Mouse (Mus musculus) heart, postnatal 0 days (tissue): Measurements from ENCODE around the gene Gm42906. TPM values are rescaled to one million over a fixed set of nuclear protein-coding genes. Genes with fewer than 3 reads are reported as not detected.

Experiments used
- ATAC-seq: fragments of 200-750 bp; cut with Nextera tagmentation; 2 replicates; pipeline ENCODE4 v1.8.0; 2017; ENCODE audit warnings: low read depth, moderate number of reproducible peaks, moderate library complexity; ENCODE audit not compliant: insufficient read depth
- DNase-seq: peaks from one replicate; pipeline ENCODE4 v3.0.0-alpha.2; 2016; ENCODE audit warnings: low spot score
- H3K27ac ChIP-seq: fragments of 300-500 bp; sonication (generic); 2 replicates; pipeline ENCODE4 v1.5.1; 2014; ENCODE audit warnings: low read depth, mild to moderate bottlenecking
- H3K27me3 ChIP-seq: fragments of 300-500 bp; sonication (generic); 2 replicates; pipeline ENCODE4 v1.6.1; 2014; ENCODE audit warnings: low read length, mixed read lengths; ENCODE audit not compliant: control insufficient read depth, insufficient read depth
- H3K36me3 ChIP-seq: fragments of 300-500 bp; sonication (generic); replicated peaks from 2 replicates; pipeline ENCODE4 v1.6.1; 2014; ENCODE audit warnings: low read length, mixed read lengths; ENCODE audit not compliant: control insufficient read depth, insufficient read depth
- H3K4me1 ChIP-seq: fragments of 300-500 bp; sonication (generic); 2 replicates; pipeline ENCODE4 v1.6.1; 2014; ENCODE audit warnings: antibody characterized with exemption; ENCODE audit not compliant: control insufficient read depth, insufficient read depth
- H3K4me2 ChIP-seq: fragments of 300-500 bp; sonication (generic); 2 replicates; pipeline ENCODE4 v1.6.1; 2014; ENCODE audit warnings: low read depth, mild to moderate bottlenecking, low read length, moderate library complexity
- H3K4me3 ChIP-seq: fragments of 300-500 bp; sonication (generic); 2 replicates; pipeline ENCODE4 v1.5.1; 2014; ENCODE audit warnings: low read depth, low read length
- H3K9ac ChIP-seq: fragments of 300-500 bp; sonication (generic); replicated peaks from 2 replicates; pipeline ENCODE4 v1.6.1; 2014; ENCODE audit warnings: low read depth, low read length, mixed read lengths
- H3K9me3 ChIP-seq: fragments of 300-500 bp; sonication (generic); replicated peaks from 2 replicates; pipeline ENCODE4 v1.6.1; 2016; ENCODE audit warnings: low read length; ENCODE audit not compliant: control insufficient read depth
- CTCF ChIP-seq: IDR thresholded peaks from 2 replicates; pipeline ENCODE4 v1.5.1; 2016; ENCODE audit warnings: antibody characterized with exemption, control low read depth, low read depth
- EP300 ChIP-seq: IDR thresholded peaks from 2 replicates; pipeline ENCODE4 v1.6.1; 2016; ENCODE audit warnings: antibody characterized with exemption, low read depth
- WGBS: fragments of 180-500 bp; shearing (Covaris S2); extraction: QIAGEN DNeasy Blood & Tissue Kit; methylation state at CpG from one replicate; pipeline ENCODE4 v1.1.7; 2014; 5-methylcytosine and 5-hydroxymethylcytosine counted together
- polyA plus RNA-seq: library from polyadenylated mRNA; unstranded; fragments of >200 nt; fragmentation: Nextera tagmentation; extraction: Ambion mirVana; gene quantifications from 2 replicates; pipeline ENCODE4 v1.2.1, GENCODE M21; 2015
- total RNA-seq: library from RNA; depleted of rRNA; stranded (reverse); fragments of >200 nt; gene quantifications from 2 replicates; pipeline ENCODE4 v1.2.3, GENCODE M21; 2014; ENCODE audit warnings: low replicate concordance

Gm42906 gene
- total and polyA plus RNA-seq, 2 experiments from 2014 or later, result not detected

DNA sequence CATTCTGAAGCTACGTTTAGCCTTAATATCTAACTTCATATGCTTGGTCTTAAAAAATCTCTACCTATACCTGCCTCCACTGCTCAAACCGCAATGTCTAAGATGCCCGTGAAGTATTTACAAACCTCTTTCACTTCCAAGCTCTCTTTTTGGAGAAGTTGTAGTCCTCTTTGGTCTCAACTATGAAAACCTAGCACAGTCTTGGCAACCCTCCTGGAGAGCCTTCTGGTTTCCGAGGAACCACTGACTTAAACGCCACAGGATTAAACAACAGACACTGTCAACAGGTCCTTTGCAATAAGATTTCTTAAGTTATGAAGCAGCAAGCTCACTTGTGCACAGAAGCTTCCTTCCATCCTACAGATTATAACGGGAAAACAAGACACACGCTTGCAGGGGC lies 196.1 kb downstream of the Gm42906 start:
- no peaks in the 10 kb centered on the region for H3K9me3 ChIP-seq
- H3K36me3 ChIP-seq, result no peaks in the 10 kb centered on the region
- DNase-seq (no peak), ATAC-seq (no peak)
- no peak overlapping the region for H3K4me2 ChIP-seq
- no peak for TF ChIP-seq CTCF
- TF ChIP-seq EP300, result no peak
- H3K9ac ChIP-seq, result no peak overlapping the region
- peaks cover 5% of the 10 kb centered on the region; the same call in 1 of the 2 replicates for H3K27me3 ChIP-seq
- H3K4me1 ChIP-seq, result 0 out of 2 replicates have a peak, but pooled peaks cover 11% of the 10 kb centered on the region
- 84% methylated on average over 7 of the region's 7 CpGs for WGBS
- no peak overlapping the region for H3K27ac ChIP-seq
- no peak overlapping the region for H3K4me3 ChIP-seq

GRCm38 (mm10) chr5:151231411-151231810 lies 196.6 kb downstream of the Gm42906 start:
- ATAC-seq (no peak), DNase-seq (no peak)
- WGBS, result 77% methylated on average over 4 of the region's 4 CpGs
- H3K9me3 ChIP-seq, result no peaks in the 10 kb centered on the region
- H3K4me2 ChIP-seq, result no peak overlapping the region
- H3K9ac ChIP-seq, result no peak overlapping the region
- no peaks in the 10 kb centered on the region for H3K36me3 ChIP-seq
- H3K27me3 ChIP-seq, result peaks cover 5% of the 10 kb centered on the region; the same call in 1 of the 2 replicates
- H3K4me3 ChIP-seq, result no peak overlapping the region
- H3K4me1 ChIP-seq, result 0 out of 2 replicates have a peak, but pooled peaks cover 11% of the 10 kb centered on the region
- TF ChIP-seq EP300, result no peak
- no peak for TF ChIP-seq CTCF
- no peak overlapping the region for H3K27ac ChIP-seq

DNA sequence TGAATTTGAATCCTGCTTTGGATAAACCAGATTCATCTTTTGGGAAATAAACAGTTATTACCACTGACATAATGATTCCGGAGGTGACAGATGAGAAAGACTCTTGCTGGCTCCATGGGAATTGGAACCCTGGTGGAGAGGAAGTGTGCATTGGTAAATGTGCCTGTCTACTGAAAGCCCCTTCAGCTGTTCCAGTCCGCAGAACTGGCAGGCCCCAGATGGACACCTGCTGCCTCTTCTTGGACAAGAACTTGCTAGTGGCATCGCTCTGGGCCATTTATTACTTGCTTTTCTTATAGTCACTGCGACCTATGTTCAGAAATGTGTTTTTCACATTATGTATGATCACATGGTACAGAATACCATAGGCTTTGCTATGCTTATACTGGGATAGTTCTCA lies 197.5 kb downstream of the Gm42906 start:
- Histone ChIP-seq H3K9ac (no peak overlapping the region), H3K27ac (no peak overlapping the region), H3K4me3 (no peak overlapping the region), H3K36me3 (no peaks in the 10 kb centered on the region), H3K27me3 (peaks cover 5% of the 10 kb centered on the region; the same call in 1 of the 2 replicates), H3K4me1 (0 out of 2 replicates have a peak, but pooled peaks cover 11% of the 10 kb centered on the region), H3K4me2 (no peak overlapping the region), H3K9me3 (no peaks in the 10 kb centered on the region)
- WGBS, result 87% methylated on average over 4 of the region's 4 CpGs
- ATAC-seq, result no peak
- no peak for DNase-seq
- TF ChIP-seq EP300 (no peak), CTCF (no peak)

- ATAC-seq, result no peak
- no peaks in the 10 kb centered on the region for H3K9me3 ChIP-seq
Measured at GRCm38 (mm10) chr5:151228367-151229005, 199.5 kb downstream of the Gm42906 start.

GRCm38 (mm10) chr5:151223696-151224366 lies 204.1 kb downstream of the Gm42906 start:
- H3K4me1 ChIP-seq, result no peaks in the 10 kb centered on the region
- DNase-seq, result no peak
- H3K9me3 ChIP-seq, result no peaks in the 10 kb centered on the region
- WGBS, result 58% methylated on average over 4 of the region's 4 CpGs
- no peak overlapping the region for H3K4me2 ChIP-seq
- no peak for ATAC-seq
- H3K36me3 ChIP-seq, result no peaks in the 10 kb centered on the region
- H3K9ac ChIP-seq, result no peak overlapping the region
- H3K27me3 ChIP-seq, result no peaks in the 10 kb centered on the region
- no peak overlapping the region for H3K4me3 ChIP-seq
- no peak for TF ChIP-seq EP300
- no peak for TF ChIP-seq CTCF
- H3K27ac ChIP-seq, result no peak overlapping the region

More at GRCm38 (mm10) chr5:151228367-151229005, 199.5 kb downstream of the Gm42906 start:
- Histone ChIP-seq H3K4me1 (0 out of 2 replicates have a peak, but pooled peaks cover 7% of the 10 kb centered on the region), H3K27me3 (peaks cover 5% of the 10 kb centered on the region; the same call in 1 of the 2 replicates), H3K36me3 (no peaks in the 10 kb centered on the region), H3K4me3 (no peak overlapping the region), H3K4me2 (no peak overlapping the region), H3K27ac (no peak overlapping the region), H3K9ac (no peak overlapping the region)
- 71% methylated on average over 13 of the region's 13 CpGs for WGBS
- TF ChIP-seq CTCF, result no peak
- no peak for TF ChIP-seq EP300
- no peak for DNase-seq
